Mouse (Mus musculus) E14TG2a.4 (cell line): Measurements from ENCODE around the gene Cfap69.

Source experiments
- H3K27me3 ChIP-seq: 2 replicates; pipeline ENCODE4 v1.6.1; 2014; ENCODE audit warnings: low read length, control low read depth; ENCODE audit not compliant: insufficient read depth
- H3K36me3 ChIP-seq: 2 replicates; pipeline ENCODE4 v1.6.1; 2014; ENCODE audit warnings: low read length, control low read depth; ENCODE audit not compliant: insufficient read depth
- H3K4me1 ChIP-seq: replicated peaks from 2 replicates; pipeline ENCODE4 v1.6.1; 2014; ENCODE audit warnings: low read depth, low read length, control low read depth
- H3K4me3 ChIP-seq: replicated peaks from 2 replicates; pipeline ENCODE4 v1.5.1; 2014; ENCODE audit warnings: mild to moderate bottlenecking, low read length
- H3K9me3 ChIP-seq: 2 replicates; pipeline ENCODE4 v1.6.1; 2014; ENCODE audit warnings: low read length, control low read depth
- CTCF ChIP-seq: conservative IDR thresholded peaks from 2 replicates; pipeline ENCODE4 v1.5.1; 2014; ENCODE audit warnings: low read length
- NANOG ChIP-seq: IDR thresholded peaks from 2 replicates; pipeline ENCODE4 v1.6.1; 2014; ENCODE audit warnings: borderline replicate concordance, low read length, mixed read lengths
- POU5F1 ChIP-seq: IDR thresholded peaks from 2 replicates; pipeline ENCODE4 v1.6.1; 2014; ENCODE audit warnings: low read length, borderline replicate concordance

Gene Cfap69

DNA sequence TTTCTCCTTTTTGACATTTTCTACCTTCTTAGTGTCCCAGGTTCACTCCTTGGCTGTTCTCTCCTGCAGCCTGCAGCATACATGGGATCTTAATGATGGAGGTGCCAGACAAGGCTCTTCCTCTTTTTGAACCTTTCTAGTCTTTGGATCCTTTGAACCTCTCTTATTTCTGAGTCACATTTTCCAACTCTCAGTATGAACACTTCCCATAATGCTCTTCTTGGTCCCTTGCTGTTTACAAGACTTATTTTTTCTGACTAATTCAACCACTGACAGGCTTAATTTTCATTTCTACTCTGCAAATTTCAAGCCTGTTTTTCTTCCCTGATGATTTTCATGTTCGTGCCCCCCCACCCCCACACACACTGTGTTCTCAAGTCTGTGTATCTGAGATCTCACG is 25.5 kb downstream of the Cfap69 start:
- no peak for TF ChIP-seq POU5F1
- H3K4me3 ChIP-seq: no peak overlapping the region
- no peaks in the 10 kb centered on the region for H3K4me1 ChIP-seq
- H3K27me3 ChIP-seq: no peaks in the 10 kb centered on the region
- H3K36me3 ChIP-seq: no peaks in the 10 kb centered on the region
- H3K9me3 ChIP-seq: no peaks in the 10 kb centered on the region

DNA sequence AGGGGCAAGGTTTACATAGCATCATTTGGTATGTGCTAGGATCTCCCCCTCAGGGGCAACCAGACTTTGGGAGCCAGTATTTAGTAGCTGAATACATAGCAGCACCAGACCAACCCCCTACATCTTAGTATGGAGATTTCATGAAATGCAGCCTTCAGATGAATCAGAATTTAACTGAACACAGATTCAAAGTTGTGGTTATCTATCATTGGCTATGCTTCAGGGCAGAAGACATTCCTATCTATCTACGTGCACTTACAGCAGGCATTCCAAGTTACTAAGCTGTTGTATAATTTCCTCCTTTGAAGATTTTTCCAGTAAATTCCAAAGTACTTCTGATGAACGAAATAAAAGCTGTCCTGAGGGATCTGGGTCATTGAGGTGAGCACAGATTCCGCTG is 38.5 kb downstream of the Cfap69 start:
- no peak for TF ChIP-seq POU5F1
- TF ChIP-seq NANOG: no peak
- TF ChIP-seq CTCF: no peak

DNA sequence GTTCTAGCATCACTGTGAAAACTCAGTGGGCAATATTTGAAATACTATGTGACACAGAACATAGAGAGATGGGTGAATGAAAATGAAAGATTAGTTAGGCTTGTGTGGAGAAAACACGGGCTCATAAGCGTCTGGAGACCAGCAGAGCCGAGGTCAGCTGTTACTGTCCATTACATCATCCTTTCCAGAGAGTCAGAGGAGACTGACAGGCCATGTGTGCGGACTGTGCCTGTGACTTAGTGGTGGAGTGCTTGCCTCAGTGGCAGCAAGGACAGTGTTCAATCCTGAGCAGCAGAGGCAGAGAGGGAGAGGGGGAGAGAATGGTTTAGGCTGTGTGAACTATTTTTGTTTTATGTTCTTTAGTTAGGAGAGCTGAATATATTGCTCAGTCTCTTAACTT is 45.7 kb downstream of the Cfap69 start:
- Histone ChIP-seq H3K27me3 (no peaks in the 10 kb centered on the region), H3K36me3 (no peaks in the 10 kb centered on the region), H3K9me3 (no peaks in the 10 kb centered on the region), H3K4me3 (no peak overlapping the region), H3K4me1 (no peaks in the 10 kb centered on the region)
- TF ChIP-seq NANOG (no peak), CTCF (no peak), POU5F1 (no peak)

More for the DNA sequence above, 38.5 kb downstream of the Cfap69 start:
- Histone ChIP-seq H3K4me3 (no peak overlapping the region), H3K27me3 (no peaks in the 10 kb centered on the region), H3K9me3 (no peaks in the 10 kb centered on the region), H3K4me1 (0 out of 2 replicates have a peak, but pooled peaks cover 3% of the 10 kb centered on the region), H3K36me3 (no peaks in the 10 kb centered on the region)

DNA sequence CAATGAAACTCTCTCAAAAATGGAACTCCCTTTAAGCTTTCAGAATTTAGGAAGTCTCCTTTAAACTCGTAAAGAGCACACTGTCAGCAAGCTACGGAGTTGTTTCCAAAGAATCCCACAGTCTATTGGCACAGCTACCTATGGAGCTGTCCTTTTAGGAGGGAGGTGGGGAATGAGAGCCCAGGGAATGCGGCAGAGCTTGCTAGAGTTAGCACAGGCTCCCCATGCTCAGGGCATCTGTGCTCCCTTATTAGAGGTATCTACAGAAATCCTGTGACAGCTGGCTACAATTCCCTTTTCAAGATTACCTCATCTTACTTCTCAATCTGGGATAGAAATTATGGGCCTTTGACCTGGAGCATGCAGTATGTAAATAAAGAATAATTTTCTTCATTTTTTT is 53.5 kb downstream of the Cfap69 start:
- TF ChIP-seq CTCF: no peak
- TF ChIP-seq POU5F1: no peak
- no peak for TF ChIP-seq NANOG
- Histone ChIP-seq H3K27me3 (no peaks in the 10 kb centered on the region), H3K9me3 (no peaks in the 10 kb centered on the region), H3K36me3 (no peaks in the 10 kb centered on the region), H3K4me3 (no peak overlapping the region), H3K4me1 (no peaks in the 10 kb centered on the region)

GRCm38 (mm10) chr5:5587686-5588085 is 76.4 kb downstream of the Cfap69 start:
- H3K27me3 ChIP-seq: 0 out of 2 replicates have a peak, but pooled peaks cover 2% of the 10 kb centered on the region
- no peaks in the 10 kb centered on the region for H3K9me3 ChIP-seq
- no peak overlapping the region for H3K4me3 ChIP-seq
- no peaks in the 10 kb centered on the region for H3K36me3 ChIP-seq
- TF ChIP-seq POU5F1 (no peak), NANOG (no peak), CTCF (peak; percentile 55)
- H3K4me1 ChIP-seq: no peaks in the 10 kb centered on the region

GRCm38 (mm10) chr5:5573749-5574317 is 90.2 kb downstream of the Cfap69 start, which contains the start of gene Gm8773:
Gene Gm8773, plus strand, starts transcription at chr5:5573799.
- H3K4me3 ChIP-seq: peak within 1 kb of the TSS; percentile 81
- no peak for TF ChIP-seq POU5F1
- TF ChIP-seq CTCF: no peak
- TF ChIP-seq NANOG: no peak
- H3K27me3 ChIP-seq: peaks cover 20% of the 10 kb centered on the region
- H3K4me1 ChIP-seq: peaks cover 7% of the 10 kb centered on the region
- H3K9me3 ChIP-seq: no peaks in the 10 kb centered on the region
- no peaks in the 10 kb centered on the region for H3K36me3 ChIP-seq

GRCm38 (mm10) chr5:5562435-5562834 is 101.6 kb downstream of the Cfap69 start:
- H3K36me3 ChIP-seq: no peaks in the 10 kb centered on the region
- no peak overlapping the region for H3K4me3 ChIP-seq
- TF ChIP-seq POU5F1 (no peak), CTCF (no peak)
- H3K27me3 ChIP-seq: no peaks in the 10 kb centered on the region
- H3K4me1 ChIP-seq: peaks cover 20% of the 10 kb centered on the region
- no peaks in the 10 kb centered on the region for H3K9me3 ChIP-seq

DNA sequence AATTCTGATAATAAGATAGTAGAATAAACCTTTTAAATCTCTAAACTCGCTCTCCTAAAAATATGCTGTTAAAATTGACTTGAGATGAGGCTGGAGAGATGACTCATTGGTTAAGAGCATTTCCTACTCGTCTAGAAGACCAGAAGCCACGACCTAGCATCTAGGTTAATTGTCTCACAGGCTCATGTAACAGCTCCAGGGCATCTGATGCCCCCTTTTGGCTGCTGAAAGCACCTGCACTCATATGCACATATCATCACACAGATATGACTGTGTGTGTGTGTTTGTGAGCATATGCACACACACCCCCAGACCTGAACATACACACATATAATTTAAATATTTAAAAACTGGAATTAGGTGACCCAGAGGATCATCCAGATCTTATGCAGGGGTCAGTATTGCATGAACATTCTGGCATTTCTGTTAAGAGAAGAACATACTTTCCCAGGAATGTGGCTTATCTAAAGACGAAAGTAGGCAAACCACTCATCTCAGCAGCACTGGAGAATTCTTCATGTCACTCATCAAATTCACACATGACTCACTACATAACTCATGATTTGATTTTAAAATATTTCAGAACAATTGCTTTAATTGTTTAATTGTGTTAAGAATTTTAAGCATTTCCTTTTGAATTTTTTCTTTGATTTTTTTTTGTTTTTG is 102.9 kb downstream of the Cfap69 start:
- TF ChIP-seq POU5F1 (no peak), CTCF (peak; percentile 46), NANOG (no peak)
- Histone ChIP-seq H3K9me3 (no peaks in the 10 kb centered on the region), H3K4me1 (peaks cover 26% of the 10 kb centered on the region), H3K36me3 (peaks cover 8% of the 10 kb centered on the region; the same call in 1 of the 2 replicates), H3K27me3 (no peaks in the 10 kb centered on the region), H3K4me3 (no peak overlapping the region)

DNA sequence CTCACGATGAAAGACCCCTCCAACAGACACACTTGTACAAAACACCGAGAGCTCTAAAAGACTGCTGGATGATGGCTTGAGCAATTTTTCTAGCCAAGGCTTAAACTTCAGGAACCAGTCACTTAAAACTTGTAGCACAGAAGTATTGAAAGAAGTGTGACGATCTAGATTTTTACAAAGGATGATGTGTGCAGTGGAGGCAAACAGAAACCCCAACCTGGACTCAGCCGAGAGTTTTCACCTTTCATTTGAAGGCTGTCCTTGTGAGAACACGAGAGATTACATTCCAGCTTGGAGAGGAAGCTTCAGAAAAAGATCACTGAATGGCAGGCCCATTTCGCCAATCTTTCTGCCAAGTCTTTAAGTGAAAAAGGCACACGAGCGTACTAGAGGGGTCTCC is 104.2 kb downstream of the Cfap69 start:
- Histone ChIP-seq H3K4me3 (peak overlapping the region; percentile 89), H3K27me3 (no peaks in the 10 kb centered on the region), H3K36me3 (peaks cover 20% of the 10 kb centered on the region), H3K4me1 (peaks cover 26% of the 10 kb centered on the region), H3K9me3 (no peaks in the 10 kb centered on the region)
- TF ChIP-seq POU5F1 (no peak), CTCF (no peak), NANOG (no peak)
